Mouse (Mus musculus) heart, embryonic 15.5 days (tissue): ENCODE data around the gene Limch1. TPM values are rescaled to one million over a fixed set of nuclear protein-coding genes. Genes with fewer than 3 reads are reported as not detected.
A peak's percentile ranks its signal among the peaks of the same experiment; 100 is the strongest.

Experiments used
- ATAC-seq: fragments of 200-750 bp; cut with Nextera tagmentation; replicated peaks from 2 replicates; pipeline ENCODE4 v1.8.0; 2017; ENCODE audit warnings: low read depth, moderate TSS enrichment; ENCODE audit not compliant: insufficient number of reproducible peaks, insufficient read depth, low FRiP score
- H3K27ac ChIP-seq: fragments of 300-500 bp; sonication (generic); 2 replicates; pipeline ENCODE4 v1.5.1; 2015; ENCODE audit warnings: mild to moderate bottlenecking, inconsistent platforms
- H3K27me3 ChIP-seq: fragments of 300-500 bp; sonication (generic); 2 replicates; pipeline ENCODE4 v1.6.1; 2015; ENCODE audit warnings: inconsistent platforms
- H3K36me3 ChIP-seq: fragments of 300-500 bp; sonication (generic); 2 replicates; pipeline ENCODE4 v1.6.1; 2015; ENCODE audit warnings: mild to moderate bottlenecking, inconsistent platforms
- H3K4me1 ChIP-seq: fragments of 300-500 bp; sonication (generic); replicated peaks from 2 replicates; pipeline ENCODE4 v1.6.1; 2015; ENCODE audit warnings: inconsistent platforms
- H3K4me2 ChIP-seq: fragments of 300-500 bp; sonication (generic); 2 replicates; pipeline ENCODE4 v1.6.1; 2015; ENCODE audit warnings: inconsistent platforms, mild to moderate bottlenecking, moderate library complexity
- H3K4me3 ChIP-seq: fragments of 300-500 bp; sonication (generic); 2 replicates; pipeline ENCODE4 v1.5.1; 2015; ENCODE audit warnings: mild to moderate bottlenecking, inconsistent platforms
- H3K9ac ChIP-seq: fragments of 300-500 bp; sonication (generic); 2 replicates; pipeline ENCODE4 v1.6.1; 2015; ENCODE audit warnings: mild to moderate bottlenecking, inconsistent platforms
- H3K9me3 ChIP-seq: fragments of 300-500 bp; sonication (generic); replicated peaks from 2 replicates; pipeline ENCODE4 v1.6.1; 2016; ENCODE audit warnings: inconsistent platforms
- WGBS: fragments of 180-500 bp; shearing (Covaris S2); methylation state at CpG from one replicate; pipeline ENCODE4 v1.1.7; 2015; ENCODE audit warnings: mixed read lengths; 5-methylcytosine and 5-hydroxymethylcytosine counted together
- polyA plus RNA-seq: library from polyadenylated mRNA; unstranded; fragments of >200 nt; fragmentation: Nextera tagmentation; extraction: Ambion mirVana; gene quantifications from 2 replicates; pipeline ENCODE4 v1.2.1, GENCODE M21; 2015

The Limch1 gene
- polyA plus RNA-seq, 1 experiment from 2014 or later: 26.4 TPM

GRCm38 (mm10) chr5:66718880-66719279 is 26.7 kb upstream of the Limch1 start:
- H3K4me2 ChIP-seq: no peak overlapping the region
- WGBS: 70% methylated on average over 7 of the region's 7 CpGs
- H3K4me3 ChIP-seq: no peak overlapping the region
- no peak for ATAC-seq
- H3K27me3 ChIP-seq: peaks cover 77% of the 10 kb centered on the region
- no peaks in the 10 kb centered on the region for H3K36me3 ChIP-seq
- H3K9ac ChIP-seq: no peak overlapping the region
- H3K27ac ChIP-seq: no peak overlapping the region
- peaks cover 15% of the 10 kb centered on the region for H3K4me1 ChIP-seq
- no peaks in the 10 kb centered on the region for H3K9me3 ChIP-seq

- Histone ChIP-seq H3K4me1 (peaks cover 3% of the 10 kb centered on the region), H3K9me3 (no peaks in the 10 kb centered on the region), H3K9ac (no peak overlapping the region), H3K36me3 (no peaks in the 10 kb centered on the region), H3K4me3 (no peak overlapping the region), H3K27me3 (peaks cover 88% of the 10 kb centered on the region), H3K27ac (no peak overlapping the region), H3K4me2 (no peak overlapping the region)
- WGBS: 31% methylated on average over 5 of the region's 5 CpGs
- no peak for ATAC-seq
These were observed 24.7 kb upstream of the Limch1 start for GRCm38 (mm10) chr5:66720921-66721320.

DNA sequence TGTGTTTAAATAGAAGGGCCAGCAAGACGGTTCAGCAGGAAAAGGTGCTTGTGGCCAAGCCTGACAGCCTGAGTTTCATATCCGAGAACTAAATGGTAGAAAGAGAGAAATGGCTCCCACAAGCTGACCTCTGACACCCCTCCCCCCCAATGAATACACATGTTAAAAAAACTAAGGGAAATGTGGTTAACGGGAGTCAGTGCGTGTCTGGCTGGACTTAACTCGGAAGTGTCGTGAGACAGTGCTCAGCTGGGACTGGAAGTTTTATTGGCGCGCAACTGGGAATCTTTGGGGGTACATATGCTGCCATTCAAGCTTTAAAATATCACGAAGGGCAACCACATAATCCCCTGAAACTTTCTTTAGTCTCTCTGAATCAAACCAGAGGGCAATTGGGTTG is 23.0 kb upstream of the Limch1 start:
- Histone ChIP-seq H3K27ac (peak overlapping the region; percentile 38), H3K36me3 (no peaks in the 10 kb centered on the region), H3K4me2 (no peak overlapping the region), H3K9me3 (no peaks in the 10 kb centered on the region), H3K9ac (no peak overlapping the region), H3K4me1 (no peaks in the 10 kb centered on the region), H3K27me3 (peaks cover 86% of the 10 kb centered on the region), H3K4me3 (no peak overlapping the region)
- 68% methylated on average over 9 of the region's 9 CpGs for WGBS
- ATAC-seq: no peak

DNA sequence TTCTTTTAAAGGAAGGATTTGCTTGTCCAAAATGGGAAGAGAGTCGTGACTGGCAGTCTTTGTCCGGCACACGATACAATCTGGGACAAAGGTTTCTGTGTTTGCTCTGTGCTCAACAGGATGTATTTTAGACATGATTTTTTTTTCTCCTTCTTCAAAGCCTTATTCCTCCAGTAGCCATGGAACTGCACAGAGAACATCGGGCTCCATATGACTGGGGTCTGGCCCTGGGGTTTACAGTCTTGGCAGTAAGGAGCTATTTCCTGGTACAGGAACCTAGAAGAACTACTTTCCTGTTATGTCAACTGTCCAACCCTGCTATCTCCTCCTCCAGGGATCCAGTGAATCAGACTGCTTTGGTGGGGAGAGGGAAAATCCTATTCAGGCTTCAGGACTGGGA is 22.6 kb upstream of the Limch1 start:
- peak; percentile 58; the same call in 1 of the 2 replicates for ATAC-seq
- H3K27me3 ChIP-seq: peaks cover 84% of the 10 kb centered on the region
- 41% methylated on average over 4 of the region's 4 CpGs for WGBS

GRCm38 (mm10) chr5:66723626-66724025 is 22.0 kb upstream of the Limch1 start:
- no peak for ATAC-seq

More for the DNA sequence above, 22.6 kb upstream of the Limch1 start:
- H3K9me3 ChIP-seq: no peaks in the 10 kb centered on the region
- no peaks in the 10 kb centered on the region for H3K36me3 ChIP-seq
- H3K4me2 ChIP-seq: no peak overlapping the region
- no peak overlapping the region for H3K4me3 ChIP-seq
- H3K4me1 ChIP-seq: no peaks in the 10 kb centered on the region
- peak overlapping the region; percentile 38 for H3K27ac ChIP-seq
- no peak overlapping the region for H3K9ac ChIP-seq

DNA sequence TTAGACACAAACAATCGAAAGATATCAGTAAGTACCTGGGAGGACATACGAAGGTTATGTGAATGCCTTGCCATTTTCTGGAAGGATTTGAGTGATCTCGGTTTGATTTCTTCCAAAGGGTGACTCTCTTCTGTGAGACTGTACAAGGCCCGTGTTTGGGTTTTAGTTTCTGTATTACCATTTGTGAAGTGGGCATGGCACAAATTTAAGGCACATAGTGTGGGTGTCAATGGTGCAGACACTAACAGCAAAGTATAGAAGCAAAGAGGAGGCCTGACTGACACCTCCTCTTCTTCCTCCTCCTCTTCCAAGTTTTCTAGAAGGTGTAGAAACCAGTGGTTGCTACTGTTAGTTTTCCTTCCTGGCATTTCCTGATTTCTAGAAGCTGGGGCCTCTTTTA is 16.3 kb upstream of the Limch1 start:
- Histone ChIP-seq H3K4me1 (no peaks in the 10 kb centered on the region), H3K27me3 (peaks cover 80% of the 10 kb centered on the region), H3K9me3 (no peaks in the 10 kb centered on the region), H3K4me2 (no peak overlapping the region), H3K36me3 (no peaks in the 10 kb centered on the region), H3K27ac (no peak overlapping the region), H3K9ac (no peak overlapping the region), H3K4me3 (no peak overlapping the region)
- no peak for ATAC-seq
- 82% methylated on average over 4 of the region's 4 CpGs for WGBS

More at GRCm38 (mm10) chr5:66723626-66724025, 22.0 kb upstream of the Limch1 start:
- no peak overlapping the region for H3K4me2 ChIP-seq
- H3K9me3 ChIP-seq: no peaks in the 10 kb centered on the region
- H3K4me3 ChIP-seq: no peak overlapping the region
- H3K9ac ChIP-seq: no peak overlapping the region
- peak overlapping the region; percentile 38 for H3K27ac ChIP-seq
- no peaks in the 10 kb centered on the region for H3K36me3 ChIP-seq
- 72% methylated on average over 3 of the region's 3 CpGs for WGBS
- peaks cover 84% of the 10 kb centered on the region for H3K27me3 ChIP-seq
- H3K4me1 ChIP-seq: no peaks in the 10 kb centered on the region

GRCm38 (mm10) chr5:66730621-66731301 is 14.9 kb upstream of the Limch1 start:
- 46% methylated on average over 11 of the region's 11 CpGs for whole genome bisulfite sequencing
- H3K4me2 ChIP-seq: no peak overlapping the region
- no peak overlapping the region for H3K4me3 ChIP-seq
- no peak overlapping the region for H3K27ac ChIP-seq
- peaks cover 71% of the 10 kb centered on the region for H3K27me3 ChIP-seq
- no peaks in the 10 kb centered on the region for H3K4me1 ChIP-seq
- ATAC-seq: no peak; the same call in 1 of the 2 replicates
- H3K9ac ChIP-seq: no peak overlapping the region
- H3K9me3 ChIP-seq: no peaks in the 10 kb centered on the region
- no peaks in the 10 kb centered on the region for H3K36me3 ChIP-seq

DNA sequence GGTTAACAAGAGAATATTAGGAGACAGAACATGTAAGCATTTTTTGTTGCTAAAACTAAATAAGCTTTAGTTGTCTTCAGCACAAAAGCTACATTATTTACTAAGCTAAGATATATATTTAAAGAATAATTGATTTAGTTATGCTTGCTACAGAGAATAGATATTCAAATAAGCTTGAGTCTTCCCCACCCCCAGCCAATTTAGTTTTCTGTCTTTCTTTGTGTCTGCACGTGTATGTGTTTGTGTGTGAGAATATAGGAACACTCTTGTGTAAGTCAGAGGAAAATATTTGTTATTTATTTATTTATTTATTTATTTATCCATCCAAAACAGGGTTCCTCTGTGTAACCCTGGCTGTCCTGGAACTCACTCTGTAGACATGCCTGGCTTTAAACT is 14.3 kb upstream of the Limch1 start:
- Histone ChIP-seq H3K9me3 (no peaks in the 10 kb centered on the region), H3K36me3 (no peaks in the 10 kb centered on the region), H3K4me3 (no peak overlapping the region), H3K27ac (no peak overlapping the region), H3K9ac (no peak overlapping the region), H3K4me1 (no peaks in the 10 kb centered on the region), H3K4me2 (no peak overlapping the region), H3K27me3 (peaks cover 66% of the 10 kb centered on the region)
- WGBS: 73% methylated on average over 1 of the region's 1 CpGs
- no peak for ATAC-seq

- WGBS: 86% methylated on average over 1 of the region's 1 CpGs
- Histone ChIP-seq H3K4me2 (no peak overlapping the region), H3K27ac (no peak overlapping the region), H3K36me3 (no peaks in the 10 kb centered on the region), H3K27me3 (peaks cover 48% of the 10 kb centered on the region), H3K9me3 (no peaks in the 10 kb centered on the region), H3K9ac (no peak overlapping the region), H3K4me1 (no peaks in the 10 kb centered on the region), H3K4me3 (no peak overlapping the region)
- no peak for ATAC-seq
These were observed 12.1 kb upstream of the Limch1 start for GRCm38 (mm10) chr5:66733556-66733955.

- Histone ChIP-seq H3K9me3 (no peaks in the 10 kb centered on the region), H3K4me2 (no peak overlapping the region), H3K9ac (no peak overlapping the region), H3K4me1 (no peaks in the 10 kb centered on the region), H3K27me3 (peaks cover 30% of the 10 kb centered on the region), H3K36me3 (no peaks in the 10 kb centered on the region), H3K4me3 (no peak overlapping the region), H3K27ac (no peak overlapping the region)
- ATAC-seq: no peak
- WGBS: 93% methylated on average over 3 of the region's 3 CpGs
These were observed 6.3 kb upstream of the Limch1 start for GRCm38 (mm10) chr5:66739376-66739775.

GRCm38 (mm10) chr5:66745996-66746681 is 512 bp downstream of the Limch1 start:
- H3K9ac ChIP-seq: peak overlapping the region; percentile 54
- peak overlapping the region; percentile 14 for H3K27ac ChIP-seq
- peaks cover 49% of the 10 kb centered on the region for H3K27me3 ChIP-seq
- WGBS: under 1% methylated on average over 42 of the region's 42 CpGs
- H3K36me3 ChIP-seq: no peaks in the 10 kb centered on the region
- peaks cover 22% of the 10 kb centered on the region for H3K4me1 ChIP-seq
- H3K4me2 ChIP-seq: peak overlapping the region; percentile 84
- no peaks in the 10 kb centered on the region for H3K9me3 ChIP-seq
- H3K4me3 ChIP-seq: peak overlapping the region; percentile 61
- peak; percentile 59 for ATAC-seq

GRCm38 (mm10) chr5:66746761-66747160 is 1.1 kb downstream of the Limch1 start:
- H3K27ac ChIP-seq: no peak overlapping the region

More at GRCm38 (mm10) chr5:66746761-66747160, 1.1 kb downstream of the Limch1 start:
- Histone ChIP-seq H3K36me3 (no peaks in the 10 kb centered on the region), H3K4me2 (peak overlapping the region; percentile 84), H3K9ac (peak overlapping the region; percentile 54), H3K9me3 (no peaks in the 10 kb centered on the region), H3K27me3 (peaks cover 51% of the 10 kb centered on the region), H3K4me3 (peak overlapping the region; percentile 61), H3K4me1 (peaks cover 25% of the 10 kb centered on the region)
- 10% methylated on average over 11 of the region's 11 CpGs for WGBS
- no peak for ATAC-seq
